Mouse (Mus musculus): ENCODE measurements around the gene Nsmce1. TPM values are rescaled to one million over a fixed set of nuclear protein-coding genes. Genes with fewer than 3 reads are reported as not detected.

Gene Nsmce1
- polyA plus RNA-seq, 1 experiment from 2014 or later: 128 TPM

DNA sequence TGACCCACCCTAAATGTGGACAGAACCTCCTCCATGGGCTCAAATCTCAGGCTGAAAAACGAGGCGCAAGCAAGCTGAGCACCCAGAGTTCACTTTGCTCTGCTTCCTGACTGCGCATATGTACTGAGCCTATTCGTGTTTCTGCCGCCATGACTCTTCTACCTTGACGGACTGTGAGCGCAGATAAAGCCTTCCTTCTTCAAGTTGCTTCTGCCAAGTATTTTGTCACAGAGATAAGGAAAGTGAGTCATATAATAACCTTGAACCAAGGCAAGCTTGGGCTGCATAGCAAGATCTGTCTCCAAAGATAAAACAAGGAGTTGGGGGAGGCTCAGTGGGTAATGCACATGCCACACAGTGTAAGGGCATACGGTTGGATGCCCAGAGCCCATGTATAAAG lies 25.3 kb upstream of the Nsmce1 start:
- no peak for DNase-seq (ENCODE audit: low spot score)
- H3K9me3 ChIP-seq (ENCODE audit: control insufficient read depth, low read length): no peaks in the 10 kb centered on the region
- no peak overlapping the region for H3K27ac ChIP-seq (ENCODE audit: low read depth)
- H3K4me3 ChIP-seq (ENCODE audit: low read depth, low read length): no peak overlapping the region
- H3K36me3 ChIP-seq (ENCODE audit: control insufficient read depth, insufficient read depth, low read length): no peaks in the 10 kb centered on the region
- H3K9ac ChIP-seq (ENCODE audit: low read length): no peak overlapping the region
- no peak for ATAC-seq (replicated peaks; ENCODE audit: low FRiP score, low TSS enrichment, low read depth)
- WGBS: 90% methylated on average over 8 of the region's 8 CpGs
- H3K4me1 ChIP-seq (replicated peaks; ENCODE audit: control insufficient read depth, insufficient read depth, low read length): no peaks in the 10 kb centered on the region
- H3K27me3 ChIP-seq (replicated peaks; ENCODE audit: control insufficient read depth, insufficient read depth, low read length): no peaks in the 10 kb centered on the region
- no peak overlapping the region for H3K4me2 ChIP-seq (ENCODE audit: low read length)

DNA sequence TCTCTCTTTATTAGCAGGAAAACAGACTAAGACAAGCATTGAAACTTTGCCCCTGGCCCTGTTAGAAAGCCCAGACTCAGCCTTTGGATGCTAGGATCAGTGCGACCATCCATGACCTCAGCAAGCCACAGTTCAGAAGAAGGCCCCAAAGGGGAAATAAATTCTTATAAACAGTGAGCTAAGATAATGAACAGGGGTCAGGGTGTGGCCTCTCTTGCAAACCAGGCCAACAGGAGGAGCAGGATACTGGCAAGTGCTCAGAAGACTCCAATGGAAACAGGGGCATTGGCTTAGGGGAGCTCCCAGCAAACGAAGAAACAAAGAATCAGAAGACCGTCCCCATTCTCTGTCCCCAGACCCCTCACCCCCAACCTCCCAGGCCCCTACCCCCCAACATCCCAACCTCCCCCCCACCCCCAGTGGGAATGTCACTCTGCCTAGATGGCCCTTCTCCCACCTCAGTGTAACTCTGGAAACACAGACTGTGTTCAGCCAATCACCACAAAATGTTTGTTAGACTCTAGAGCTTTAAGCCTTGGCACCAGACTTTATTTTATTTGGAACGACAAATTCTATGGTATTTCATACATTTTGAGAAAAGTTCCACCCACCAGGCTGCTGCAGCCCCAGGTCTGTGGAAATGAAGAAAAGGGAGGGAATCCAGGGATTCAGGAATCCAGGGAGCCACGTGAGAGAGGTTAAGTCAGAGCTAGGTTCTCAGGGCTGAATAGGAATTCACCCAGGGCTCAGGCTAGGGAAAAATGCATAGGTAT lies 23.9 kb upstream of the Nsmce1 start:
- H3K4me1 ChIP-seq (replicated peaks; ENCODE audit: control insufficient read depth, insufficient read depth, low read length): no peaks in the 10 kb centered on the region
- no peak overlapping the region for H3K9ac ChIP-seq (ENCODE audit: low read length)
- no peak overlapping the region for H3K4me2 ChIP-seq (ENCODE audit: low read length)
- WGBS: 66% methylated on average over 5 of the region's 5 CpGs
- no peak overlapping the region for H3K4me3 ChIP-seq (ENCODE audit: low read depth, low read length)
- H3K27ac ChIP-seq (ENCODE audit: low read depth): no peak overlapping the region
- H3K36me3 ChIP-seq (ENCODE audit: control insufficient read depth, insufficient read depth, low read length): no peaks in the 10 kb centered on the region
- ATAC-seq (replicated peaks; ENCODE audit: low FRiP score, low TSS enrichment, low read depth) (no peak), DNase-seq (ENCODE audit: low spot score) (no peak)
- no peaks in the 10 kb centered on the region for H3K9me3 ChIP-seq (ENCODE audit: control insufficient read depth, low read length)
- H3K27me3 ChIP-seq (replicated peaks; ENCODE audit: control insufficient read depth, insufficient read depth, low read length): no peaks in the 10 kb centered on the region

DNA sequence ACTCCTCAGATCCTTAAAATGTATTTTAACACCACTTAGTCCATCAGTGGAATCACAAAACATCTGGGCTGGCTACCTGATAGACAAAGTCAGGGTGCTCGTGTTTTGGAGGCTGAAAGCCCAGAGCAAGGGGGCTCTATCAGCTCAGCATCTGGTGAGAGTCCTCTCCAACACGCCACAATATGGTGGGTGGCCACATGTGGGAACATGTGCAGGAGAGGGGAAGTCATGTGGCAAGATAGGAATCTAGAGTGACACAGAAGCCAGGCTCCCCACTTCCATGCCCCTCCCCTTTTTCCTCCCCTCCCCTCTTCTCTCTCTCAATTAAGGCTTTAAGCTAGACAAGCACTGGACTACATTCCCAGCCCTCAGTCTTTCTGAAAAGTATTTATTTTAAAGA lies 20.5 kb upstream of the Nsmce1 start:
- no peaks in the 10 kb centered on the region for H3K9me3 ChIP-seq (ENCODE audit: control insufficient read depth, low read length)
- H3K9ac ChIP-seq (ENCODE audit: low read length): no peak overlapping the region
- ATAC-seq (replicated peaks; ENCODE audit: low FRiP score, low TSS enrichment, low read depth): no peak
- no peak overlapping the region for H3K4me2 ChIP-seq (ENCODE audit: low read length)
- DNase-seq (ENCODE audit: low spot score): no peak
- H3K27me3 ChIP-seq (replicated peaks; ENCODE audit: control insufficient read depth, insufficient read depth, low read length): no peaks in the 10 kb centered on the region
- H3K27ac ChIP-seq (ENCODE audit: low read depth): no peak overlapping the region
- no peak overlapping the region for H3K4me3 ChIP-seq (ENCODE audit: low read depth, low read length)
- H3K36me3 ChIP-seq (ENCODE audit: control insufficient read depth, insufficient read depth, low read length): no peaks in the 10 kb centered on the region
- no peaks in the 10 kb centered on the region for H3K4me1 ChIP-seq (replicated peaks; ENCODE audit: control insufficient read depth, insufficient read depth, low read length)
- 60% methylated on average over 2 of the region's 2 CpGs for WGBS

DNA sequence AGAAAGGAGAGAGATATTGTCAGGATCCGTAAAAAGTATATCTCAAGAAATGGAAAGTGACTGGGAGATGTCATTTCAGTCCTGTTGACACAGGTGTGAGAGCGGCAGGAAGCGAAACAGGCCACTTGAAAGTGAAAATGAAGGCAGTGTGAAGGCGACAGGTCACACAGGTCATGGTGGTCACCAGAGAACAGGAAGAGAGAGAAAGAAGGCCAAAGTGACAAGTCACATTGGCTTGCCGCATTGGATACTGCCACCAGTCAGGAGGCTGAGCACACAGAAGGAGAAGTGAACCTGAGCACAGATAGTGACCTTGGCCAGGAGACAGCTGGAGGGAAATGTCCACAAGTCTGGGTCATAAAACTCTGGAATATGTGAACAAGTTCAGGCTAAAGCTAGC lies 20.0 kb upstream of the Nsmce1 start:
- no peaks in the 10 kb centered on the region for H3K36me3 ChIP-seq (ENCODE audit: control insufficient read depth, insufficient read depth, low read length)
- H3K4me2 ChIP-seq (ENCODE audit: low read length): no peak overlapping the region
- no peaks in the 10 kb centered on the region for H3K27me3 ChIP-seq (replicated peaks; ENCODE audit: control insufficient read depth, insufficient read depth, low read length)
- WGBS: 79% methylated on average over 5 of the region's 5 CpGs
- no peak overlapping the region for H3K4me3 ChIP-seq (ENCODE audit: low read depth, low read length)
- no peaks in the 10 kb centered on the region for H3K4me1 ChIP-seq (replicated peaks; ENCODE audit: control insufficient read depth, insufficient read depth, low read length)
- ATAC-seq (replicated peaks; ENCODE audit: low FRiP score, low TSS enrichment, low read depth): no peak
- DNase-seq (ENCODE audit: low spot score): no peak
- no peak overlapping the region for H3K9ac ChIP-seq (ENCODE audit: low read length)
- H3K9me3 ChIP-seq (ENCODE audit: control insufficient read depth, low read length): no peaks in the 10 kb centered on the region
- H3K27ac ChIP-seq (ENCODE audit: low read depth): no peak overlapping the region

DNA sequence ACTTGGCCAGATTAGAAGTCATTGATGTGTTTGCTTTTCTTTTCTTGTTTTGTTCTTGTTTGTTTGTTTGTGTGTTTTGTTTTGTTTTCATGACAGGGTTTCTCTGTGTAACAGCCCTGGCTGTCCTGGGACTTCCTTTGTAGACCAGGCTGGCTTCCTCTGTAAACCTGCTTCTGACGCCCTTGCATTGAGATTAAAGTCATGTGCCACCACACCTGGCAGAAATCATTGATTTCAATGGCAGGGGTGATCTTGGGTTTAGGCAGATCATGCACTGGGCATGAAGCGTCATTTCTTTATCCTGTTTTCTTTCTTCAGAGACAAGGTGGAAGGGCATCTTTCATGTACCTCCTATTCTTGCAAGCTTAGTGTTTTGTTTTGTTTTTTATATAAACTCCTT lies 15.9 kb upstream of the Nsmce1 start:
- ATAC-seq (replicated peaks; ENCODE audit: low FRiP score, low TSS enrichment, low read depth) (no peak), DNase-seq (ENCODE audit: low spot score) (no peak)
- Histone ChIP-seq H3K4me2 (ENCODE audit: low read length) (no peak overlapping the region), H3K9ac (ENCODE audit: low read length) (no peak overlapping the region), H3K36me3 (ENCODE audit: control insufficient read depth, insufficient read depth, low read length) (no peaks in the 10 kb centered on the region), H3K27me3 (replicated peaks; ENCODE audit: control insufficient read depth, insufficient read depth, low read length) (no peaks in the 10 kb centered on the region), H3K27ac (ENCODE audit: low read depth) (no peak overlapping the region), H3K9me3 (ENCODE audit: control insufficient read depth, low read length) (no peaks in the 10 kb centered on the region), H3K4me1 (replicated peaks; ENCODE audit: control insufficient read depth, insufficient read depth, low read length) (no peaks in the 10 kb centered on the region), H3K4me3 (ENCODE audit: low read depth, low read length) (no peak overlapping the region)
- 95% methylated on average over 2 of the region's 2 CpGs for WGBS

DNA sequence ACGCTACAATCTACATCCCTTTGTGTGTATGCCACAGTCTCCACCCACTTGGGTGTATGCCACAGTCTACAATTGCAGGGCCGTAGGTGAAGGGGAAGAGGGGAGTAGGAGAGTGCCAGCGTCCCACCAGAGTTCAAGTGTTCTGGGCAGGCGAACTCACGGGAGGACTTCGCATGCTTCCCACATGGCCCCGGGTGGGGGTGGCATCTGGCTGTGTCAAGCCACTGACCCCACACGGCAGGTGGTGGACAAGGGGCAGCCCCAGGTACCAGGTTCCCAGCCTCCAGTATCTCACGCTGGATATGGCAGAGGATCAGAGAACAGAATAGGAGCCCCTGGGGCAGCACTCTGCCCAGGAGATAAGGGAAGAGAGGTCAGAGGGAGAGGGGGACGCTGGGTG lies 14.2 kb upstream of the Nsmce1 start:
- Histone ChIP-seq H3K27me3 (replicated peaks; ENCODE audit: control insufficient read depth, insufficient read depth, low read length) (no peaks in the 10 kb centered on the region), H3K9me3 (ENCODE audit: control insufficient read depth, low read length) (no peaks in the 10 kb centered on the region), H3K27ac (ENCODE audit: low read depth) (no peak overlapping the region), H3K4me2 (ENCODE audit: low read length) (no peak overlapping the region), H3K4me1 (replicated peaks; ENCODE audit: control insufficient read depth, insufficient read depth, low read length) (no peaks in the 10 kb centered on the region), H3K36me3 (ENCODE audit: control insufficient read depth, insufficient read depth, low read length) (no peaks in the 10 kb centered on the region), H3K4me3 (ENCODE audit: low read depth, low read length) (no peak overlapping the region), H3K9ac (ENCODE audit: low read length) (no peak overlapping the region)
- ATAC-seq (replicated peaks; ENCODE audit: low FRiP score, low TSS enrichment, low read depth) (no peak), DNase-seq (ENCODE audit: low spot score) (no peak)
- 88% methylated on average over 10 of the region's 10 CpGs for WGBS

DNA sequence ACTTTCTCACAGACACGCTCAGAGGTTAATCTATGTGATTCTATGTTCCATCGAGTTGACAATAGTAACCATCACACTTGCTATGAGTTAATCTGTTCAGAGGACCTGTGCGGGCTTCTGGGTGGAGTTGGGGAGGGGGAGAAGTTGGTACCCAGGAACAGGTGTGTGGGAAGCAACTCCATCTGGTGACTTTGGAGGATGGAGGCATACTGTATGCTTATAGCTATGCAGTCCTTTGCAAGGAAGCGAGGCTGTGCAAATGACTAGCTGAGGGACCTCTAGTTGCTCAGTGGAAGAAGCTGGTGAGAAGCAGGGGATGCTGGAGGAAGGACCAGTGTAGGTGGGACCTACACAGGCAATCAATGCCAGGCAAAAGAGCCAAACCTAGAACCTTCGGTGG lies 13.2 kb upstream of the Nsmce1 start:
- Histone ChIP-seq H3K4me3 (ENCODE audit: low read depth, low read length) (no peak overlapping the region), H3K27ac (ENCODE audit: low read depth) (no peak overlapping the region), H3K9me3 (ENCODE audit: control insufficient read depth, low read length) (no peaks in the 10 kb centered on the region), H3K9ac (ENCODE audit: low read length) (no peak overlapping the region), H3K4me1 (replicated peaks; ENCODE audit: control insufficient read depth, insufficient read depth, low read length) (0 out of 2 replicates have a peak, but pooled peaks cover 3% of the 10 kb centered on the region), H3K4me2 (ENCODE audit: low read length) (no peak overlapping the region), H3K27me3 (replicated peaks; ENCODE audit: control insufficient read depth, insufficient read depth, low read length) (no peaks in the 10 kb centered on the region), H3K36me3 (ENCODE audit: control insufficient read depth, insufficient read depth, low read length) (no peaks in the 10 kb centered on the region)
- DNase-seq (ENCODE audit: low spot score) (no peak), ATAC-seq (replicated peaks; ENCODE audit: low FRiP score, low TSS enrichment, low read depth) (no peak)
- WGBS: 91% methylated on average over 5 of the region's 5 CpGs

DNA sequence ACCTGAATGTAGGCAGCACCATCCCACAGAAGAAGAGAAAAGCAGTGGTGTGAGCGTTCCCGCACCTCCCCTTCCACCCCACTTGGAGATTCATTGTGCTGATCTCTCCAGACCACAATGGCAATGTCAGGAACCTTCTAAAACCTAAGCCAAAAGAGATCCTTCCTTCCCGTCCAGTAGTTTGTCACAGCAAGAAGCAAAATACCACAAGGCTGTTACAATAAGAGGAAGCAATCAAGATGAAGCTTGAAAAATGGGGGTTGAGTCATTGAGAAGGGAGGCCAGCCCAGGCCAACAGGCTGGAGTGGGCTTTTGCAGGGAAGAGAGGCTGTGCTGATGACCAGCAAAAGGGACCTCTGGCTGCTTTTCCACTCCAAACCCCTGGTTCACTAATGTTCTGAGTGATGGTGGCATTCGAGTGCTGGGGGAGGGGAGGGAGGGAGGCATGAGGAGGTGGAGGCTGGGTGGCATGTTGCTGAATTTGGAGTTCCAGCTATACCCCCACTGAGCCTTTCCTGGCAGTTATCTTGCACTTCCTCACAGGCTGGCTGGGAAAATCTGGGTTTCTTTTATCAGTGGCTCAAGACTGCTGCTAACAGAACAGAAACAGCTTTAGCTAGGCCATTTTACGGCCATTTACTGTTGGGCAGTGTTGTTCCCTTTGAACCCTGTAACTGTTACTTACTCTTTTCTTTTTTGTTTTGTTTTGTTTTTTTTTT lies 12.1 kb upstream of the Nsmce1 start:
- no peaks in the 10 kb centered on the region for H3K36me3 ChIP-seq (ENCODE audit: control insufficient read depth, insufficient read depth, low read length)

DNA sequence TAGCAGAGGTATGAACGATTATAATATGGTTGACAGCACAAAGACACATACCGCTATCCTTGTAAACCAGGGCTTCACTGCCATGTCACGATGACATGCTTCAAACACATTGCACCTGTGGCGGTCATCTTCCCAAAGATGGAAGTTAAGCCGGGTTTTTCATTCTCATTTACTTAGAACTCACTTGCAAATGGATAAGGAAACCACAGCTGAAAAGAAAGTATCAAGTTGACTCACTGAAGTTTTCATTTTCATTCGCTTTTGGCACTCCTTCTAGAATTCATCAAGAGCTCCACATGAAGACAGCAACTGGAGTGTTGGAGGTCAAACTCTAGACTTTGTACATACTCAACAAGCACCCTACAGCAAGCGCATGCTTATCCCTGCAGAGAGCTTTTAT lies 9.5 kb upstream of the Nsmce1 start:
- no peak overlapping the region for H3K27ac ChIP-seq (ENCODE audit: low read depth)
- WGBS: 91% methylated on average over 7 of the region's 7 CpGs
- no peaks in the 10 kb centered on the region for H3K27me3 ChIP-seq (replicated peaks; ENCODE audit: control insufficient read depth, insufficient read depth, low read length)
- no peak overlapping the region for H3K4me3 ChIP-seq (ENCODE audit: low read depth, low read length)
- 0 out of 2 replicates have a peak, but pooled peaks cover 3% of the 10 kb centered on the region for H3K4me1 ChIP-seq (replicated peaks; ENCODE audit: control insufficient read depth, insufficient read depth, low read length)
- DNase-seq (ENCODE audit: low spot score) (no peak), ATAC-seq (replicated peaks; ENCODE audit: low FRiP score, low TSS enrichment, low read depth) (no peak)
- no peak overlapping the region for H3K9ac ChIP-seq (ENCODE audit: low read length)
- no peaks in the 10 kb centered on the region for H3K36me3 ChIP-seq (ENCODE audit: control insufficient read depth, insufficient read depth, low read length)
- no peaks in the 10 kb centered on the region for H3K9me3 ChIP-seq (ENCODE audit: control insufficient read depth, low read length)
- no peak overlapping the region for H3K4me2 ChIP-seq (ENCODE audit: low read length)

More for the DNA sequence above, 12.1 kb upstream of the Nsmce1 start:
- Histone ChIP-seq H3K4me2 (ENCODE audit: low read length) (no peak overlapping the region), H3K9ac (ENCODE audit: low read length) (no peak overlapping the region), H3K4me1 (replicated peaks; ENCODE audit: control insufficient read depth, insufficient read depth, low read length) (0 out of 2 replicates have a peak, but pooled peaks cover 3% of the 10 kb centered on the region), H3K27ac (ENCODE audit: low read depth) (no peak overlapping the region), H3K4me3 (ENCODE audit: low read depth, low read length) (no peak overlapping the region), H3K27me3 (replicated peaks; ENCODE audit: control insufficient read depth, insufficient read depth, low read length) (no peaks in the 10 kb centered on the region), H3K9me3 (ENCODE audit: control insufficient read depth, low read length) (no peaks in the 10 kb centered on the region)
- DNase-seq (ENCODE audit: low spot score) (no peak), ATAC-seq (replicated peaks; ENCODE audit: low FRiP score, low TSS enrichment, low read depth) (no peak)
- WGBS: 78% methylated on average over 5 of the region's 5 CpGs

Data from intestine, embryonic 14.5 days (tissue).